Mouse (Mus musculus) cortical plate, adult 2 months (tissue): Measurements from ENCODE around the gene Entpd3.

ENCODE experiments used
- CTCF ChIP-seq: fragments of 200-500 bp; IDR thresholded peaks from 2 replicates; pipeline ENCODE4 v1.5.1; 2011; ENCODE audit warnings: mild to moderate bottlenecking, control low read depth, low read length; ENCODE audit not compliant: insufficient read depth; ENCODE audit errors: extremely low read depth
- POLR2A ChIP-seq: fragments of 200-500 bp; IDR thresholded peaks from 2 replicates; pipeline ENCODE4 v1.6.1; 2011; ENCODE audit warnings: mild to moderate bottlenecking, low read length, control low read depth; ENCODE audit not compliant: insufficient read depth; ENCODE audit errors: extremely low read depth

GRCm38 (mm10) chr9:120492010-120492399 is 47.6 kb upstream of the Entpd3 start, which contains the start of gene Eif1b:
- no peak for TF ChIP-seq CTCF
- TF ChIP-seq POLR2A, result no peak
